Mouse (Mus musculus): ENCODE data around the gene Slc9a8. TPM values are rescaled to one million over a fixed set of nuclear protein-coding genes. Genes with fewer than 3 reads are reported as not detected.
"Not testable (repeated sequence)": the region's sequence is repeated elsewhere in the genome, so short reads cannot be mapped to it uniquely, and the experiment has no call there.

Gene Slc9a8
- polyA plus RNA-seq, 1 experiment from 2014 or later = 14.9 TPM

DNA sequence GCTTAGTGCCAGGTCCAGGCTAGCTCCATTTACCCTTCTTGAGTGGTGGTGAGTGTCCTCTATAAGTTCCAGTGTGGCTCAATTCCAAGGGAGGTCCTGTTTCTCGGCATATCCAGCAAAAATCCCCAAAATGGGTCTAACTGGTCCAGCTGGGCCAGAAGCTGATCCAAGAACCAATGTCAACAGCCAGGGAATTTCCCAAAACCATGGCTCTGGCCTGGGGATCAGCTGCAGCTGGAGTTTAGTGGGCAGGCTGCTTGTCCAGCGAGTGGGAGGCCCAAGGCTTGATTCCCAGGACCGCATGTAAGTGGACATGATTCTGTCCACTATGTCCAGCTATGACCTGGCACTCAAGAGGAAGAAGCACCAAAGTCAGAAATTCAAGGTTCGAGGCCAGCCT lies 35.1 kb upstream of the Slc9a8 start:
- peaks cover 6% of the 10 kb centered on the region; the same call in 1 of the 2 replicates for H3K4me1 ChIP-seq (replicated peaks; ENCODE audit: control insufficient read depth, insufficient read depth, low read length)
- no peak overlapping the region for H3K4me3 ChIP-seq (ENCODE audit: low read depth, low read length)
- H3K36me3 ChIP-seq (ENCODE audit: control insufficient read depth, insufficient read depth) = no peaks in the 10 kb centered on the region
- no peak overlapping the region for H3K27ac ChIP-seq (ENCODE audit: low read depth, low read length)
- H3K27me3 ChIP-seq (replicated peaks; ENCODE audit: control insufficient read depth, insufficient read depth, low read length) = no peaks in the 10 kb centered on the region
- ATAC-seq = no peak
- H3K9me3 ChIP-seq (ENCODE audit: control insufficient read depth) = no peaks in the 10 kb centered on the region
- no peak overlapping the region for H3K4me2 ChIP-seq (replicated peaks; ENCODE audit: low read depth)
- H3K9ac ChIP-seq (ENCODE audit: low read depth, low read length) = no peak overlapping the region
- 88% methylated on average over 4 of the region's 4 CpGs for WGBS
- no peak for TF ChIP-seq CTCF (IDR thresholded peaks at IDR 0.05; ENCODE audit: low read depth)

DNA sequence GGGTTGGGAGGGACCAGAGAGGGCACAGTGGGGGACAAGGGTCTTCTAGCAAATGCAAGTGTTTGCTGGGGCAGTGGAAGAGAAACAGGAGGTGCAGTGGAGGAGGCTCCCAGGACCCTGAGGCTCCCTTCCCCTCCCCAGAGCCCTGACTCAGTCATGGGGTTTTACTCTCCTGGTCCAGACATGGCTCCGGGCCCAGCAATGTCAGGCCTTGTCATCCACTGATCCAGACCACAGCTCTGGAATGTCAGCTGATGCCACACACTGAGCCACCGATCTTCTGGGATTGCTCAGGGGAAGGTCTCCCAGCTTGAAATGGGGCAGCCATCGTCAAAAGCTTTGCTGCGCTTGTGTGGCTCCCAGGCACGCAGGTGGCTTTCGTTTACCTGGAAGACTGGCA lies 34.5 kb upstream of the Slc9a8 start:
- H3K4me3 ChIP-seq (ENCODE audit: low read depth, low read length) = no peak overlapping the region
- H3K27me3 ChIP-seq (replicated peaks; ENCODE audit: control insufficient read depth, insufficient read depth, low read length) = no peaks in the 10 kb centered on the region
- H3K4me2 ChIP-seq (replicated peaks; ENCODE audit: low read depth) = no peak overlapping the region
- H3K4me1 ChIP-seq (replicated peaks; ENCODE audit: control insufficient read depth, insufficient read depth, low read length) = peaks cover 6% of the 10 kb centered on the region; the same call in 1 of the 2 replicates
- 81% methylated on average over 6 of the region's 6 CpGs for WGBS
- no peaks in the 10 kb centered on the region for H3K9me3 ChIP-seq (ENCODE audit: control insufficient read depth)
- no peaks in the 10 kb centered on the region for H3K36me3 ChIP-seq (ENCODE audit: control insufficient read depth, insufficient read depth)
- H3K27ac ChIP-seq (ENCODE audit: low read depth, low read length) = no peak overlapping the region
- TF ChIP-seq CTCF (IDR thresholded peaks at IDR 0.05; ENCODE audit: low read depth) = no peak
- no peak overlapping the region for H3K9ac ChIP-seq (ENCODE audit: low read depth, low read length)
- no peak for ATAC-seq

DNA sequence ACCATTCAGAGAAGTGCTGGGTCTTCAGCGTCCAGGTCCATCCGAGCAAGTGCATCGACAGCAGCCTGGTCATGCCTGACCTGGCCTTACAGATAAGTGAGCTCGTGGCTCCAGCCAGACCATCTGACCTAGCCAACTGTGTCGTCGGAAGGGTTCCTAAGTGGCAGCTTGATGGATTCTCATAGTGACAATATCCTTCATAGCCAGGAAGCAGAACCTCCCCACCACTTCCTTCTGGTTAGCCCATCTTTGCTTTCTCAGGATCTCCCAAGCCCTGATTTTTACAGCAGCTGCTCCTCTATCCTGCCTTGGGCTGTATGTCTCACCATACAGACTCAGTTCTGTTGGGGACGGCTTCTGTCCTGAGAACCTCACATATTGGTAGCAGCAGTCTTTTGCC lies 27.1 kb upstream of the Slc9a8 start:
- H3K4me2 ChIP-seq (replicated peaks; ENCODE audit: low read depth) = no peak overlapping the region
- no peaks in the 10 kb centered on the region for H3K4me1 ChIP-seq (replicated peaks; ENCODE audit: control insufficient read depth, insufficient read depth, low read length)
- H3K9ac ChIP-seq (ENCODE audit: low read depth, low read length) = no peak overlapping the region
- TF ChIP-seq CTCF (IDR thresholded peaks at IDR 0.05; ENCODE audit: low read depth) = no peak
- H3K36me3 ChIP-seq (ENCODE audit: control insufficient read depth, insufficient read depth) = no peaks in the 10 kb centered on the region
- 79% methylated on average over 7 of the region's 7 CpGs for WGBS
- H3K27ac ChIP-seq (ENCODE audit: low read depth, low read length) = no peak overlapping the region
- no peaks in the 10 kb centered on the region for H3K9me3 ChIP-seq (ENCODE audit: control insufficient read depth)
- no peak for ATAC-seq
- H3K27me3 ChIP-seq (replicated peaks; ENCODE audit: control insufficient read depth, insufficient read depth, low read length) = no peaks in the 10 kb centered on the region
- H3K4me3 ChIP-seq (ENCODE audit: low read depth, low read length) = no peak overlapping the region

DNA sequence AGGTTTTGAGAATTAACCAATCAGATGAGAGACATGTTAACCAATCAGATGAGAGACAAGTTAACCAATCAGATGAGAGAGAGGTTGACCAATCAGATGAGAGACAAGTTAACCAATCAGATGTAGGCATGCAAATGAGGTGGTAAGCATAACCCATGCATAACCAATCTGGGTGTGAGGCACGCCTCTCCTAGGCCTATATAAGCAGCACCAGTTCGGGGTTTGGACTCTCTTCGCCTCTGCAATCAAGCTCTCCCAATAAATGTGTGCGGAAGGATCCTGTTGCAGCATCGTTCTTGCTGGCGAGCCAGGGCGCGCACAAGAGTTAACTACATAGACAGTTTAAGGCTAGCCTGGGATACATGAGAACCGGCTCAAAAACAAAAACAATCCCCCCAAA lies 25.1 kb upstream of the Slc9a8 start:
- not testable (repeated sequence) for H3K4me3 ChIP-seq (ENCODE audit: low read depth, low read length); H3K27me3 ChIP-seq (replicated peaks; ENCODE audit: control insufficient read depth, insufficient read depth, low read length); H3K9ac ChIP-seq (ENCODE audit: low read depth, low read length); H3K4me1 ChIP-seq (replicated peaks; ENCODE audit: control insufficient read depth, insufficient read depth, low read length); H3K27ac ChIP-seq (ENCODE audit: low read depth, low read length); ATAC-seq; H3K9me3 ChIP-seq (ENCODE audit: control insufficient read depth); H3K4me2 ChIP-seq (replicated peaks; ENCODE audit: low read depth); H3K36me3 ChIP-seq (ENCODE audit: control insufficient read depth, insufficient read depth)
- WGBS = 93% methylated on average over 9 of the region's 9 CpGs

DNA sequence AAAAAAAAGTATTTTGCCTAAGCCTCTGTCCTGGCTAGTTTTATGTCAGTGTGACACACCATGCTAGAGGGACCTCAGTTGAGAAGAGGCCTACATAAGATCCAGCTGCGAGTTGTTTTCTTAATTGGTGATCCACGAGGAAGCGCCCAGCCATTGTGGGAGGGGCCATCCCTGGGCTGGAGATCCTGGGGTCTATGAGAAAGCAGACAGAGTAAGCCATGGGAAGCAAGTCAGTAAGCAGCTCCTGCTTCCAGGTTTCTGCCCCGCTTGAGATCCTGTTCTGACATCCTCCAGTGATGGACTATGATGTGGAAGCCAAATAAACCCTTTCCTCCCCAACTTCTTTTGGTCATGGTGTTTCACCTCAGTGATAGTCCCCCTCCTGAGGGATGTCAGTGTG lies 22.5 kb upstream of the Slc9a8 start:
- Histone ChIP-seq H3K4me3 (ENCODE audit: low read depth, low read length) (no peak overlapping the region), H3K36me3 (ENCODE audit: control insufficient read depth, insufficient read depth) (no peaks in the 10 kb centered on the region), H3K9me3 (ENCODE audit: control insufficient read depth) (no peaks in the 10 kb centered on the region), H3K27ac (ENCODE audit: low read depth, low read length) (no peak overlapping the region), H3K9ac (ENCODE audit: low read depth, low read length) (no peak overlapping the region), H3K4me1 (replicated peaks; ENCODE audit: control insufficient read depth, insufficient read depth, low read length) (no peaks in the 10 kb centered on the region), H3K4me2 (replicated peaks; ENCODE audit: low read depth) (no peak overlapping the region), H3K27me3 (replicated peaks; ENCODE audit: control insufficient read depth, insufficient read depth, low read length) (no peaks in the 10 kb centered on the region)
- WGBS = 51% methylated on average over 4 of the region's 4 CpGs
- no peak for TF ChIP-seq CTCF (IDR thresholded peaks at IDR 0.05; ENCODE audit: low read depth)
- ATAC-seq = no peak

DNA sequence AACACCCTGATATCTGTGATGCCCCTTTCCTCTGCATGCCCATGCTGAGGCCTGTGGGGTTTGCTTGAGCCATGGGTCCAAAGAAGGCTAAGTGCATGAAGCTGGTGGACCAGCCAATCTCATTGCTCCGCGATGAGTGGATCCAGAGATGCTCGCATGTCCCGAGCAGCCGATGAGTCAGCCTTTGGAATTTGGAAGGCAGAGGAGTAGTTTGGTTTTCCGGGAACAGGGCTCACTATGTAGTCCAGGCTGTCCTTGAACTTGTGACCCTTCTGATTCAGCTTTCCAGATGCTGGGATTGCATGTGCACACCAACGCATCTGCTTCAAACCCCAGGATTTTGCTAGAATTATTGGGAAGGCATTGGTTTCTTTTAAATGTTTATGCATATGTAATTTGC lies 21.9 kb upstream of the Slc9a8 start:
- H3K27ac ChIP-seq (ENCODE audit: low read depth, low read length) = no peak overlapping the region
- no peak overlapping the region for H3K4me2 ChIP-seq (replicated peaks; ENCODE audit: low read depth)
- H3K27me3 ChIP-seq (replicated peaks; ENCODE audit: control insufficient read depth, insufficient read depth, low read length) = no peaks in the 10 kb centered on the region
- H3K36me3 ChIP-seq (ENCODE audit: control insufficient read depth, insufficient read depth) = no peaks in the 10 kb centered on the region
- no peak for TF ChIP-seq CTCF (IDR thresholded peaks at IDR 0.05; ENCODE audit: low read depth)
- H3K4me1 ChIP-seq (replicated peaks; ENCODE audit: control insufficient read depth, insufficient read depth, low read length) = no peaks in the 10 kb centered on the region
- H3K9ac ChIP-seq (ENCODE audit: low read depth, low read length) = no peak overlapping the region
- ATAC-seq = no peak
- 63% methylated on average over 7 of the region's 7 CpGs for WGBS
- H3K4me3 ChIP-seq (ENCODE audit: low read depth, low read length) = no peak overlapping the region
- H3K9me3 ChIP-seq (ENCODE audit: control insufficient read depth) = no peaks in the 10 kb centered on the region

DNA sequence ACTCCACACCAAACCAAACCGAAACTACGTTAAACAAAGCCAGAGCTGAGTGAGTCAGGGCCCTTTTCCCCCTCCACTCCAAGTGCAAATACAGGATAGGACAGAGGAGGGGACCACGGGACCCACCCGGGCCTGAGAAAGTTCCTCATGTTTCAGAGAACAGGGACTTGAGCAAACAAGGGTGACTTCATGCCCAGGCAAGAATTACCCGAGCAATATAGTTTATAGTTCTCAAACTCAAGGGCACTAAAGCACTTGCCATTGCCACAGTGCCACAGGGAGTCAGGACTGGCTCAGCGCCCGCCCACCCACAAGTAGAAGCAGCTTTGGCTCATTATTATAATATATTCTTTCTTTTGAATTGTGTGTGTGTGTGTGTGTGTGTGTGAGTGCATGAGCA lies 18.4 kb upstream of the Slc9a8 start:
- H3K4me3 ChIP-seq (ENCODE audit: low read depth, low read length) = no peak overlapping the region
- TF ChIP-seq CTCF (IDR thresholded peaks at IDR 0.05; ENCODE audit: low read depth) = no peak
- WGBS = 39% methylated on average over 7 of the region's 7 CpGs
- no peaks in the 10 kb centered on the region for H3K4me1 ChIP-seq (replicated peaks; ENCODE audit: control insufficient read depth, insufficient read depth, low read length)
- no peaks in the 10 kb centered on the region for H3K36me3 ChIP-seq (ENCODE audit: control insufficient read depth, insufficient read depth)
- H3K4me2 ChIP-seq (replicated peaks; ENCODE audit: low read depth) = peak overlapping the region; percentile 17; the same call in 1 of the 2 replicates
- peak; percentile 62 for ATAC-seq
- no peaks in the 10 kb centered on the region for H3K27me3 ChIP-seq (replicated peaks; ENCODE audit: control insufficient read depth, insufficient read depth, low read length)
- no peak overlapping the region for H3K9ac ChIP-seq (ENCODE audit: low read depth, low read length)
- no peaks in the 10 kb centered on the region for H3K9me3 ChIP-seq (ENCODE audit: control insufficient read depth)
- H3K27ac ChIP-seq (ENCODE audit: low read depth, low read length) = no peak overlapping the region

Data from intestine, postnatal 0 days (tissue).